Mouse (Mus musculus): ENCODE data around the gene Arhgap22. TPM values are rescaled to one million over a fixed set of nuclear protein-coding genes. Genes with fewer than 3 reads are reported as not detected.

Gene Arhgap22
- polyA plus RNA-seq, 1 experiment = 28.1 TPM

DNA sequence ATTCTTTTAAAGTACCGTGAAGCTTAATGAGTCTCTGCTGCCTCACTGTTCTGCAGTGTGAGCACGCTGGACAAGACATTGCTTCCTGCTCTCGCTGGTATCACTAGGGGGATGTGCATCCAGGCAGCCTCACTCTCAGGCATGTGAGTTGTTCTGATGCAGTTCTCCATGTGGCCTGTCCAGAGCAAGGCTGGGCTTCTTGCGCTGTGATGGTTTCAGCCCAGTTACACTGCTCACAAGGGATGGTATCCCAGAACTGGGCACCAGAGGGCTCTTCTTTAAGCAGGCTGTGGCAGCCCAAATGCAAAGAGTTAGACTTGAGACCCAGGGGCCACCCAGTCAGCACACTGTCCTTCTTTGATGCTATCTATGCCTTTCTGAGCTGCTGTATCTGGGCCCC lies 101.9 kb downstream of the Arhgap22 start:
- TF ChIP-seq POLR2A (IDR thresholded peaks at IDR 0.05; ENCODE audit: borderline replicate concordance, extremely low read depth, low read depth, low read length) (no peak), CTCF (IDR thresholded peaks at IDR 0.05; ENCODE audit: insufficient read depth, low read length) (no peak)
- Histone ChIP-seq H3K4me3 (replicated peaks; ENCODE audit: extremely low read depth, low read depth, low read length) (no peak overlapping the region), H3K4me1 (ENCODE audit: control insufficient read depth, insufficient read depth, low read length) (peaks cover 5% of the 10 kb centered on the region; the same call in 1 of the 2 replicates)
- DNase-seq = no peak
- WGBS = 50% methylated on average over 4 of the region's 4 CpGs

DNA sequence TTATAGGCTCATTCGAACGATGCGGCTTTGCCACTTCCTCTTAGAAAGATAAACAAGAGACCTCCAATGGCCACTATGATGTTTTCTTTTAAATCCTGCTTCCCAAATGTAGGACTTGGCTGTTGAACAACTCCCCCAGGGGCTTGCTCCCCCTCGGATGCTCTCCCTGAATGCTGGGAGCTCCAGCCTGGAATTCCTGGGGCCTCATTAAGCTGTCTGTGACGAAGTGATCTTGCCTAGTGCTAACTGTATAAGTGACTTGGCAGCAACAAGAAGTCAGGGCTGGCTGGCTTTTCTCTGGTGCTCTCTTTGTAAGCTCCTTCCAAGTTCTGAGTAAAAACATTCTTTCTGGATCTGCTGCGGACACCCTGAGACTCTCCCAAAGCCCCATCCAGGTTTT lies 104.1 kb downstream of the Arhgap22 start:
- WGBS = 37% methylated on average over 6 of the region's 6 CpGs
- H3K4me3 ChIP-seq (replicated peaks; ENCODE audit: extremely low read depth, low read depth, low read length) = no peak overlapping the region
- TF ChIP-seq POLR2A (IDR thresholded peaks at IDR 0.05; ENCODE audit: borderline replicate concordance, extremely low read depth, low read depth, low read length) (no peak), CTCF (IDR thresholded peaks at IDR 0.05; ENCODE audit: insufficient read depth, low read length) (no peak)
- H3K4me1 ChIP-seq (ENCODE audit: control insufficient read depth, insufficient read depth, low read length) = peaks cover 9% of the 10 kb centered on the region; the same call in 1 of the 2 replicates
- no peak for DNase-seq

DNA sequence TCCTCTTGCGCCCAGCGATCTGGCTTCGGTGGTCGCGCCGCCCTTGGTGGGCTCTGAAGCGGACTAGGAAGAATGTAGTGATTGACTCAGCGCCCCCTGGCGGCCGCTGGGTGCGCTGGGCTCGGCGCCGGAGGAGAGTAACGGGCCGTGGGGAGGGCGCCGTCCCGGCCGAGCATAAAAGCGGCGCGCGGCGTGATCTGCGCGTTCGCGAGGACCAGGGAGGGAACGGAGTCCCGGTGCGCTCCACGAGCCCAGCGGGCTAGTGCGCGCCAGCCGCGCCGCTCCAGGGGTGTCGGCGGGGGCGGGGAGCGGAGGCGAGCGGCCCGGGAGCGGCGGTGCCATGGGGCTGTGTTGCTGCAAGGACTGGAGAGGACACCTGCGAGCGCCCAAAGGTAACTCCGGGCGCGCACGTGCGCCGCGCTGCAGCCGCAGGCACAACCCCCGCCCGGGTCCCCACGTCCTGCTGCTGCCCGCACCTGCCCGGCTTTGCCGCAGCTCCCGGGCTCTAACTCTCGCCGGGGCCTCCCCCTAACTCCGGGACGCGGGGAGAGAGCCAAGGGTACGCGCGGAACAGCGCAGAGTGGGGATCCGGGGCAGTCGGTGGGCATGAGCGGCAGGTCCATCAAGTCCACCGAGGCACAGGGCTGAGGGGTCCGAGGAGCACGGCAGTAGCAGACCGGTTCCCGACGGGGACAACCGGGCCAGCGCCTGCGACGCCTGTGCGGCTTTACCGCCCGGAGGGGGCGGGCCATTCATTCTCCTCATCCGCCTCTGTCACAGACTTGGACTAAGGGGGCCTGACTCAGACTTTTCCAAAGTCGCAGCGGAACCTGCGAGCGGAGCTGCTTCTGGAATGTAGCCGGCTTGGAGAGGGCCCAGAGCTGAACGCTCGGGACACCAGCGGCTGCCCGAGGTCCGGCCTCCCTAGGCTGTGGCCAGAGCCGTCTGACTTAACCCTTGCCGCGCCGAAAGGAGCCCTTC lies 106.0 kb downstream of the Arhgap22 start:
- H3K4me3 ChIP-seq (replicated peaks; ENCODE audit: extremely low read depth, low read depth, low read length) = peak overlapping the region; percentile 44
- peak; percentile 67 for DNase-seq
- peaks cover 9% of the 10 kb centered on the region; the same call in 1 of the 2 replicates for H3K4me1 ChIP-seq (ENCODE audit: control insufficient read depth, insufficient read depth, low read length)
- TF ChIP-seq CTCF (IDR thresholded peaks at IDR 0.05; ENCODE audit: insufficient read depth, low read length) (no peak; the same call in 1 of the 2 replicates), POLR2A (IDR thresholded peaks at IDR 0.05; ENCODE audit: borderline replicate concordance, extremely low read depth, low read depth, low read length) (no peak)
- under 1% methylated on average over 106 of the region's 106 CpGs for WGBS

DNA sequence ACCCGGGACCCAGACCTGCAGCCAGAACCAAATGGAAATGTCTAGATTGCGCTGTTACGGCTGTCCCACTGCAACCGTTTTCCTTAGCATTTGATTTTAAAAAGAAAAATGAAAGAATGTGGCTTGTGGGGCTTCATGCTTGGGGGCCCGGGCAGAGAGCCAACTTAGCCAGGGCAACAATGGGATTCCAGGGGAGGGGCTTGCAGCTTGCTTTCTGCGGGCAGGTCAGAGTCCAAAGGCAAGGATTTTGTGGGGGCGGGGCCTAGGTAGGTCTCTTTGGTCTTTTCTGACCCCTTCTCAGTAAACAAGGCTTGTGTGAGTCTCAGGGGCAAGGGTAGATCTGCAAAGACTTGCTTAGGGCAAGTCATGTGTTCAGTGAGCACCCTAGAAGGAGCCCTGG lies 107.0 kb downstream of the Arhgap22 start:
- Histone ChIP-seq H3K4me1 (ENCODE audit: control insufficient read depth, insufficient read depth, low read length) (peaks cover 9% of the 10 kb centered on the region; the same call in 1 of the 2 replicates), H3K4me3 (replicated peaks; ENCODE audit: extremely low read depth, low read depth, low read length) (no peak overlapping the region)
- DNase-seq = no peak
- 8% methylated on average over 7 of the region's 7 CpGs for WGBS
- no peak for TF ChIP-seq POLR2A (IDR thresholded peaks at IDR 0.05; ENCODE audit: borderline replicate concordance, extremely low read depth, low read depth, low read length)

DNA sequence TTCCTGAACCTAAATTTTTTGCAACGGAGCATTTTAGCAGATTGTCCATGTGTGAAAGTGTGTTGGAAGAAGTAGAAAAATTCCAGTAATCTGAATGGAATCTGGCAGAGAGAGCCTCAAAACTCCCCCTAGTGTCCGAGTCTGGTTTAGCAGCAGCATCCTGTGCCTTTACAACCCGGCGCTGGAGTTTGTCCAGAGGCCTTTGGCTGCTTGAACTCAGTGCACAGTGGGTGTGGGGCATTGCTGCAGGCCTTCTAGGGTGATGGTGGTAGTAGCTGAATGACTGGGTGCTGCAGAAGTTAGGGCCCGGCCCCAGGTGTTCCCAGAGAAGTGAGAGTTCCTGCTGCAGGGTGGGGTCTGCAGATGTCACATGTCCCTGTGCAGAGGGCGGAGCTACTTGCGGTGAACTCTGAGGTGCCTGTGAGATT lies 108.8 kb downstream of the Arhgap22 start:
- Histone ChIP-seq H3K4me3 (replicated peaks; ENCODE audit: extremely low read depth, low read depth, low read length) (no peak overlapping the region), H3K4me1 (ENCODE audit: control insufficient read depth, insufficient read depth, low read length) (peaks cover 9% of the 10 kb centered on the region; the same call in 1 of the 2 replicates)
- DNase-seq = peak; percentile 76
- 21% methylated on average over 7 of the region's 7 CpGs for whole genome bisulfite sequencing
- TF ChIP-seq CTCF (IDR thresholded peaks at IDR 0.05; ENCODE audit: insufficient read depth, low read length) = peak; percentile 69
- TF ChIP-seq POLR2A (IDR thresholded peaks at IDR 0.05; ENCODE audit: borderline replicate concordance, extremely low read depth, low read depth, low read length) = no peak

DNA sequence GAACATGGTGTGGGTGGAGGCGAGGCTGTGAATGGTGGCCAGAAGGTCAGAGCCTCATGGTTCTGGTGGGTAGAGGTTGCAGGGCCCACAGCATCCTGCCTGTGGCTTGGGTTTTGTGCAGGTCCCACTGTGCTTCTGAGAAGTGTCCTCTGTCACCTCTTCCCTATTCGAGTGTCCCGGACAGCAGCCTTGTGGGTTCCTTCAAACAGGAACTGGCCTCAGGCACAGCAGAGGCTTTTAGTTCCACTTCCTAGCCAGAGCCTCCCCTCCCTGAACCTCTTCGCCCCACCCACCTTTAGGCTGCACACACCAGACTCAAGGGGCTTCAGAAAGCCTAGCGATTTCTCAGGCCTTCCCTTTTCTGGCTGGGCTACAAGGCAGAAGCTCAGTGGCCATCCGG lies 110.7 kb downstream of the Arhgap22 start:
- DNase-seq = no peak
- Histone ChIP-seq H3K4me1 (ENCODE audit: control insufficient read depth, insufficient read depth, low read length) (peaks cover 9% of the 10 kb centered on the region; the same call in 1 of the 2 replicates), H3K4me3 (replicated peaks; ENCODE audit: extremely low read depth, low read depth, low read length) (no peak overlapping the region)
- TF ChIP-seq POLR2A (IDR thresholded peaks at IDR 0.05; ENCODE audit: borderline replicate concordance, extremely low read depth, low read depth, low read length) = no peak
- TF ChIP-seq CTCF (IDR thresholded peaks at IDR 0.05; ENCODE audit: insufficient read depth, low read length) = no peak
- WGBS = 55% methylated on average over 6 of the region's 6 CpGs

DNA sequence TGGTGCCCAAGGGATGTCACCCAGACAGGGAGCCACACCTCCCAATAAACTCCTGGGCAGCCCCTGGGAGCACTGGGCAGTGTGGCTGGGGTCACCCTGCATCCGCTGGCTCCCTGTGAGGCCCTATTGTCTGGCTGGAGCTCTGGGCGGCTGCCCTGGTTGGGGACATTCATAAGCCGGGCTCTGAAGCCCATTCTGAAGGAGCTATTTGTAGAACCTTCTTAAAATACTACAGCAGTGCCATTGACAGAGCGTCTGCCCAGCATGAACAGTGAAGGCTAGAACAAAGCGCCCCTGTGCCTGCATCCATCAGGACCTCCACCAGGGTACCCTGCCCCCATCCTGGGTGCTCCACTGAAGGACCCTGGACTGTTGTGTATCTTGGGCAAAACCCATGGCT lies 114.5 kb downstream of the Arhgap22 start:
- H3K4me3 ChIP-seq (replicated peaks; ENCODE audit: extremely low read depth, low read depth, low read length) = no peak overlapping the region
- DNase-seq = no peak
- 61% methylated on average over 5 of the region's 5 CpGs for WGBS
- no peaks in the 10 kb centered on the region for H3K4me1 ChIP-seq (ENCODE audit: control insufficient read depth, insufficient read depth, low read length)
- TF ChIP-seq CTCF (IDR thresholded peaks at IDR 0.05; ENCODE audit: insufficient read depth, low read length) = no peak
- TF ChIP-seq POLR2A (IDR thresholded peaks at IDR 0.05; ENCODE audit: borderline replicate concordance, extremely low read depth, low read depth, low read length) = no peak

DNA sequence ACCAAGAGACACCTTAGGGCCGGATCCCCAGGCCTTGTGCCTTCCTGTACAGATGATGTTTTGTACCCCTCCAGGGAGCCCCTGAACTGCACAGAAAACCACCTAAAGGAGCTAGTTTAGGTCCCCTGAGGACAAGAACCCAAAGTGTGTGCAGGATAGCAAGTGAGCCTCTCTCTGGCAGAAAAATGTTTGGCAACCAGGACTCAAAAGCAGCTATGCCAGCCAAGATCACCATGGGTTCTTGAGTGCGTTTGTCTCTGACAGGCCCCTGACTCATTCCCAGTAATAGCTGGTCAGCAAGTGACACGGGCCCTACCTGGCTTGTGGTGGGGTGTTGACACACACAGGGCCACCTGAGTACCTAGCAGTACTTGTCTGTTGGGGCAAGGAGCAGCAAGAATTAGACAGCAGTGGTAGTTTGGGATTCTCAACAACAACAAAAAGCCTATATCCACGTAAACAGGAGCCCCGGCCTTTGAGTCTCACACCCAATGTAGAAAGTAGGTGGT lies 115.5 kb downstream of the Arhgap22 start:
- TF ChIP-seq POLR2A (IDR thresholded peaks at IDR 0.05; ENCODE audit: borderline replicate concordance, extremely low read depth, low read depth, low read length) (no peak), CTCF (IDR thresholded peaks at IDR 0.05; ENCODE audit: insufficient read depth, low read length) (no peak)
- no peak for DNase-seq
- no peaks in the 10 kb centered on the region for H3K4me1 ChIP-seq (ENCODE audit: control insufficient read depth, insufficient read depth, low read length)
- H3K4me3 ChIP-seq (replicated peaks; ENCODE audit: extremely low read depth, low read depth, low read length) = no peak overlapping the region
- 90% methylated on average over 5 of the region's 5 CpGs for WGBS

DNA sequence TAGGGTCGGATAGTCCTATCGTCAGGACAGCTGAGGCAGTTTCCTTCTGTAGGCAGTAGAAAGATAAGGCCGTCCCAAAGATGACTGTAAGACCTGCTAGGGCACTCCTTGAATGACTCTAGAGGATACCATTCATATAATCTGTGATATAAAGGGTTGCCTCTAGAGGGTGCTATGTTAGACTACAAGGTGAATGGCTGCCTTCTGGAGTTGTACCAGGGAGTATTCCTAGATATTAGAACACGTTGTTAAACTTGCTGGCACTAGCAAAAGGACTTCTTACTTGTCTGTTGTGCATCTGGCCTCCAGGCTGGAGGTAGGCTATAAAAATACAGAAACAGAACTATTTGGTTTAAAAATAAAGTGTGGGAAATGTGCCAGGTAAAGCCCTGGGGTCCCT lies 117.2 kb downstream of the Arhgap22 start:
- 45% methylated on average over 4 of the region's 4 CpGs for WGBS
- no peak for DNase-seq
- TF ChIP-seq POLR2A (IDR thresholded peaks at IDR 0.05; ENCODE audit: borderline replicate concordance, extremely low read depth, low read depth, low read length) = no peak
- no peak for TF ChIP-seq CTCF (IDR thresholded peaks at IDR 0.05; ENCODE audit: insufficient read depth, low read length)
- Histone ChIP-seq H3K4me1 (ENCODE audit: control insufficient read depth, insufficient read depth, low read length) (no peaks in the 10 kb centered on the region), H3K4me3 (replicated peaks; ENCODE audit: extremely low read depth, low read depth, low read length) (no peak overlapping the region)

Data from lung, adult 2 months (tissue).